Mouse (Mus musculus) embryonic facial prominence, embryonic 11.5 days (tissue): ENCODE results near the gene Pabpc6. TPM values are rescaled to one million over a fixed set of nuclear protein-coding genes. Genes with fewer than 3 reads are reported as not detected.

Source experiments
- ATAC-seq: fragments of 200-750 bp; cut with Nextera tagmentation; replicated peaks from 2 replicates; pipeline ENCODE4 v1.8.0; 2017; ENCODE audit warnings: low read depth; ENCODE audit not compliant: insufficient number of reproducible peaks, low FRiP score, low TSS enrichment
- DNase-seq: peaks from one replicate; pipeline ENCODE4 v3.0.0-alpha.2; 2015; ENCODE audit warnings: low spot score
- H3K27ac ChIP-seq: fragments of 300-500 bp; sonication (generic); replicated peaks from 2 replicates; pipeline ENCODE4 v1.5.1; 2014; ENCODE audit warnings: mild to moderate bottlenecking, low read depth, low read length, control low read depth
- H3K27me3 ChIP-seq: fragments of 300-500 bp; sonication (generic); 2 replicates; pipeline ENCODE4 v1.6.1; 2014; ENCODE audit warnings: mild to moderate bottlenecking, low read length, moderate library complexity, mixed read lengths; ENCODE audit not compliant: control insufficient read depth, insufficient read depth
- H3K36me3 ChIP-seq: fragments of 300-500 bp; sonication (generic); replicated peaks from 2 replicates; pipeline ENCODE4 v1.6.1; 2014; ENCODE audit warnings: low read depth, mild to moderate bottlenecking, low read length, moderate library complexity, mixed read lengths; ENCODE audit not compliant: control insufficient read depth, insufficient read depth
- H3K4me1 ChIP-seq: fragments of 300-500 bp; sonication (generic); 2 replicates; pipeline ENCODE4 v1.6.1; 2014; ENCODE audit warnings: low read length, mixed read lengths; ENCODE audit not compliant: control insufficient read depth, insufficient read depth
- H3K4me2 ChIP-seq: fragments of 300-500 bp; sonication (generic); 2 replicates; pipeline ENCODE4 v1.6.1; 2014; ENCODE audit warnings: low read depth, mild to moderate bottlenecking, control low read depth, low read length, moderate library complexity
- H3K4me3 ChIP-seq: fragments of 300-500 bp; sonication (generic); 2 replicates; pipeline ENCODE4 v1.5.1; 2014; ENCODE audit warnings: low read depth, low read length, control low read depth
- H3K9ac ChIP-seq: fragments of 300-500 bp; sonication (generic); replicated peaks from 2 replicates; pipeline ENCODE4 v1.6.1; 2014; ENCODE audit warnings: mild to moderate bottlenecking, control low read depth, low read length
- H3K9me3 ChIP-seq: fragments of 300-500 bp; sonication (generic); replicated peaks from 2 replicates; pipeline ENCODE4 v1.6.1; 2016; ENCODE audit warnings: mild to moderate bottlenecking, low read length, inconsistent platforms, mixed read lengths; ENCODE audit not compliant: control insufficient read depth
- WGBS: fragments of 180-500 bp; shearing (Covaris S2); extraction: QIAGEN DNeasy Blood & Tissue Kit; methylation state at CpG from one replicate; pipeline ENCODE4 v1.1.7; 2014; 5-methylcytosine and 5-hydroxymethylcytosine counted together
- polyA plus RNA-seq: library from polyadenylated mRNA; unstranded; fragments of >200 nt; fragmentation: Nextera tagmentation; extraction: Ambion mirVana; gene quantifications from 2 replicates; pipeline ENCODE4 v1.2.1, GENCODE M21; 2014

Gene Pabpc6
- polyA plus RNA-seq, 1 experiment from 2014 or later, result not detected

DNA sequence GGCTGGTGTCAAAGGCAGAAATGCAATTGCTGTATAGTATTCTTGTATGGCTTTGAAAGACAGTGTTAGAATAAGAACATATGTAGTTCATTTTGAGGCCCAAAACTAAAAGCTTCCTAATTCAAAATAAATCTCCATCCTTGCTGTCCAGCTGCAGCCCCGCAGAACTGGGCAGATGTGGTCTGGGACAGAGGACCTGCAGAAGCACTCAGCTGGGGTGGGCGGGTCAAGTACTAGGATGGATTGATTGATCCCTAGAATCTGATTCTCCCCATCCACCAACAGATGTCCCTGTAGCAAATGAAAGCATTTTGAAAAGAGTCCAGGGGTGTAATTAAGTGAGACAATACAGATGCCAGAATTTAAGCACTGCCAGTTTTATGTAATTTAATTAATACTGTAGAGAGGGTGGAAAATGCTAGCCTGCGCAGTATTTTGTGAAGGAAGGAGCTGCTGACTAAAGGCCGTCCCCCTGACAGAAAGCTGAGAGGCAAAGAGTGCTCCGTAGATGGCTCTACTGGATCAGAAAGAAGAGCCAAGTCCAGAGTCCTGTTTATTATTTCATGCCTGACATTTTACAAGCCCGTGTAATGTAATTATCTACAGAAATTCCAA, 5.8 kb upstream of the Pabpc6 start:
- no peak for DNase-seq
- 75% methylated on average over 6 of the region's 6 CpGs for WGBS

GRCm38 (mm10) chr17:9667955-9668354, 1.6 kb downstream of the Pabpc6 start:
- H3K4me3 ChIP-seq, result no peak overlapping the region
- DNase-seq (no peak), ATAC-seq (no peak)
- H3K4me1 ChIP-seq, result no peaks in the 10 kb centered on the region
- H3K9ac ChIP-seq, result no peak overlapping the region
- no peaks in the 10 kb centered on the region; the same call in 1 of the 2 replicates for H3K27me3 ChIP-seq
- no peak overlapping the region for H3K27ac ChIP-seq
- H3K36me3 ChIP-seq, result no peaks in the 10 kb centered on the region
- no peak overlapping the region for H3K4me2 ChIP-seq
- WGBS, result 85% methylated on average over 9 of the region's 9 CpGs
- H3K9me3 ChIP-seq, result no peaks in the 10 kb centered on the region

More for the DNA sequence above, 5.8 kb upstream of the Pabpc6 start:
- Histone ChIP-seq H3K9ac (no peak overlapping the region), H3K4me2 (no peak overlapping the region), H3K9me3 (no peaks in the 10 kb centered on the region), H3K36me3 (no peaks in the 10 kb centered on the region), H3K4me1 (no peaks in the 10 kb centered on the region), H3K27ac (no peak overlapping the region), H3K27me3 (no peaks in the 10 kb centered on the region), H3K4me3 (no peak overlapping the region)
- ATAC-seq, result no peak

DNA sequence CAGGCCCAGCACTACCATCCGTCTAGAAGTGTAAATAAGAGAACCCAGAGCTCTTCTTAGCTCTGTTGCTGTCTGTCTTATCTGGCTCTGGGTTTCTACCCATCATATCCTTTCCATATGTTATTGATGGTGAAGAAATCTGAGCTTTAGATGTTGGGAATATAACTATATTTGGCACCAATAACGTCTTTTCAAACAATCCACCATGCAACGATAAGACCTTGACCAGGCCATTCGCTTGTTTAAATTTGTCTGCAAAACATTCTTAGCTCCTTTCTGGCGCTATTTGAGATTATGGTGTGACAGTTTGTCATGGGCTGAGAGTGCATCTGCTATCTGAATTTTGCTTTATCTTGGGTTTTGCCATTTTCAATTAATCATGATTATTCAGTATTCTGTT, 10.9 kb downstream of the Pabpc6 start:
- DNase-seq, result no peak
- Histone ChIP-seq H3K9ac (no peak overlapping the region), H3K4me1 (no peaks in the 10 kb centered on the region), H3K27ac (no peak overlapping the region), H3K4me3 (no peak overlapping the region), H3K9me3 (no peaks in the 10 kb centered on the region), H3K27me3 (no peaks in the 10 kb centered on the region), H3K4me2 (no peak overlapping the region), H3K36me3 (no peaks in the 10 kb centered on the region)
- no peak for ATAC-seq
- 89% methylated on average over 5 of the region's 5 CpGs for WGBS

DNA sequence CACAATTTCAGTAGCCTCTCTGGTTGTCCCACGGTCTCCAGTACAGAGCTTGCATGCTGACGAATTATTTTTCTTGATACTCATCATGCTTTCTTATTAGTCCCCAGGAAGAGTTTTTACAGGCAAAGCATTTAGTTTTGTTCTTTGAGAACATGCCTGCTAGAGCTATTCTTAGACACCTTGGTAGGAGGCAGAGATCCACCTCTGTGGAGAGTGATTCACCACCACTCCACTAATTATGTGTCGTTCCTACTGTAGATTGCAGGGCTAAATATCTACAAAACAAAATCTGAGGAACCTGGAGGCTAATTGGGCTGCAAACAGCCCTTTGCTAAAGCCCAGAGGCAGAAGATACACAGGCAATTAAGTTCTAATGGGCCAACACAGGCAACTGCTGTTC, 15.4 kb downstream of the Pabpc6 start:
- H3K27me3 ChIP-seq, result no peaks in the 10 kb centered on the region
- 81% methylated on average over 3 of the region's 3 CpGs for WGBS
- ATAC-seq (no peak), DNase-seq (no peak)
- no peak overlapping the region for H3K27ac ChIP-seq
- H3K9ac ChIP-seq, result no peak overlapping the region
- no peak overlapping the region for H3K4me3 ChIP-seq
- no peaks in the 10 kb centered on the region for H3K36me3 ChIP-seq
- no peaks in the 10 kb centered on the region for H3K4me1 ChIP-seq
- no peak overlapping the region for H3K4me2 ChIP-seq
- H3K9me3 ChIP-seq, result no peaks in the 10 kb centered on the region

DNA sequence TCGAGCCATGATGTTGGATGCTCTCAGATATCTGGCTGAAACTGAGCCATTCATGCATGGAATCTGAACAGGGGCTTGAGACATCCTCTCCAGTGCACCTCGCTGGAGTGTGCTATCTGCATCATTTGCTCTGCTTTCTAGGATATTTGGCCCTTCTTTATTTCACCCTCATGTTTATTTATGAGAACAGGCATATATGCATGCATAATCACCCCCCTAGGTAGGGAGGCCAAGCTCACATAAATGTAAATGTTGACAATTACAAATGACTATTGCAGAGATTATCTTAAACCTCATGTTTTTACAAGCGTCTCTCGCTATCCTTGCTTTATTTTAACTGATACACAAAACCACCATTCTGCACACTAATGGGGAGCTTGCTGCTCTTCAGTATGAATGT, 21.9 kb downstream of the Pabpc6 start:
- Histone ChIP-seq H3K36me3 (no peaks in the 10 kb centered on the region), H3K4me1 (no peaks in the 10 kb centered on the region), H3K4me3 (no peak overlapping the region), H3K9ac (no peak overlapping the region), H3K27ac (no peak overlapping the region), H3K9me3 (no peaks in the 10 kb centered on the region), H3K27me3 (no peaks in the 10 kb centered on the region), H3K4me2 (no peak overlapping the region)
- ATAC-seq (no peak), DNase-seq (no peak)
- 76% methylated on average over 4 of the region's 4 CpGs for WGBS

GRCm38 (mm10) chr17:9643657-9644180, 25.8 kb downstream of the Pabpc6 start:
- H3K27me3 ChIP-seq, result no peaks in the 10 kb centered on the region
- H3K27ac ChIP-seq, result no peak overlapping the region
- no peak overlapping the region for H3K9ac ChIP-seq
- no peaks in the 10 kb centered on the region for H3K36me3 ChIP-seq
- no peak overlapping the region for H3K4me3 ChIP-seq
- DNase-seq (no peak), ATAC-seq (no peak)
- 75% methylated on average over 7 of the region's 7 CpGs for WGBS
- no peaks in the 10 kb centered on the region for H3K9me3 ChIP-seq
- no peak overlapping the region for H3K4me2 ChIP-seq
- no peaks in the 10 kb centered on the region for H3K4me1 ChIP-seq

DNA sequence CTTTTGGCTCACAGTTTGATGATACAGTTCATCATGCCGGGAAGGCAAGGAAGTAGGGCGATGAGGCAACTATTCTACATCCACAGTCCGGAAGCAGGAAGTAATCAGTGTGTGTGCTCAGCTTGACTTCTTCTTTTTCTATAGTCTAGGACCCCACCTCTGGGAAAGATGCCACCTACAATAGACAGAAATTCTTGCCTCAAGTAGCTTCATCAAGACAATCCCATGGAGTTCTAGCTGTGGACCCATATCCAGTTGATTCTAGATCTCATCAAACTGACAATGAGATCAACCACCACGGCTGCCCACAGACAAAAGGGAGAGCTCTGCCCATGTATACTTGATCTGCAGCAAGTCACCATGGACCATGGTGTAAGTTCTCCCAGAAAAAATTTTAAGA, 32.5 kb downstream of the Pabpc6 start:
- no peak overlapping the region for H3K4me2 ChIP-seq
- WGBS, result 86% methylated on average over 4 of the region's 4 CpGs
- H3K36me3 ChIP-seq, result no peaks in the 10 kb centered on the region
- H3K4me3 ChIP-seq, result no peak overlapping the region
- H3K9ac ChIP-seq, result no peak overlapping the region
- ATAC-seq, result no peak
- no peaks in the 10 kb centered on the region for H3K27me3 ChIP-seq
- DNase-seq, result no peak
- no peaks in the 10 kb centered on the region for H3K4me1 ChIP-seq
- H3K27ac ChIP-seq, result no peak overlapping the region
- no peaks in the 10 kb centered on the region for H3K9me3 ChIP-seq

DNA sequence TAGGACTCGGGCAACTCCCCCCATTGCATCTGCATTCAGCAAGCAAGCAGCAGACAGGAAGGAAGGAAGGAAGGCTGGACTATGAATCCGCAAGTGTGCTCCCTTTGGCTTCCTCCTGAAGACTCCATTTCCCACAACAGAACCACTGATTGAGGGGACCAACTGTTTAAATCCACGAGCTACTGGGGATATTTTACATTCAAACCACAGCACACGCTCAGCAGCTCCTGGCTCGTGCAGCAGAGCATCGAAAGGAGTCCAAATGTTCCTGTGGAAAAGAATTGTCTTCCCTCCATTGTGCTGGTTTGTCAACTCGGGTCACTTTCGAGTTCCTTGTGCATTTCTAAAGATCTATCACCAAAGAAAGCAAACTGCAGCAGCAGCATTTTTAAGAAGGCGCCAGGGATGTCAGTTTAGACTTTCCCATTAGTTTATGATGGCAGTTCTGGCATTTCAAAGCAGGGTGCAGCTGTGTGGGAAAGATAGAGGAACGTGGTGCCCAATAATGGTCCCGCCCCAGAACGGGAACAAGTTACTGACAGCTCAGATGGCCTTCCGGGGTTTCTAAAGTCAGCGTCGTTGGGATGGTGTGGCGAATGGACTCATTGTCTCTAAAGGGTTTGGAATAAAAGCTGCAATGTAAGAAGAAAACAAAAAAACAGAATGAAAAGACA, 36.8 kb downstream of the Pabpc6 start:
- H3K27ac ChIP-seq, result no peak overlapping the region
- no peak overlapping the region for H3K4me2 ChIP-seq
- ATAC-seq (no peak), DNase-seq (no peak)
- 81% methylated on average over 16 of the region's 16 CpGs for WGBS
- H3K9ac ChIP-seq, result no peak overlapping the region
- no peak overlapping the region for H3K4me3 ChIP-seq
- H3K9me3 ChIP-seq, result no peaks in the 10 kb centered on the region
- no peaks in the 10 kb centered on the region for H3K4me1 ChIP-seq
- H3K27me3 ChIP-seq, result no peaks in the 10 kb centered on the region
- no peaks in the 10 kb centered on the region for H3K36me3 ChIP-seq
